Mouse (Mus musculus) liver, adult 2 months (tissue): ENCODE data around the gene U2af1l4.

ENCODE experiments used
- CTCF ChIP-seq: fragments of 200-500 bp; IDR thresholded peaks from 2 replicates; pipeline ENCODE4 v1.5.1; 2011; ENCODE audit warnings: low read depth, low read length, control low read depth
- POLR2A ChIP-seq: fragments of 200-500 bp; IDR thresholded peaks from 2 replicates; pipeline ENCODE4 v1.6.1; 2011; ENCODE audit warnings: low read length, control low read depth; ENCODE audit not compliant: insufficient read depth; ENCODE audit errors: extremely low read depth

DNA sequence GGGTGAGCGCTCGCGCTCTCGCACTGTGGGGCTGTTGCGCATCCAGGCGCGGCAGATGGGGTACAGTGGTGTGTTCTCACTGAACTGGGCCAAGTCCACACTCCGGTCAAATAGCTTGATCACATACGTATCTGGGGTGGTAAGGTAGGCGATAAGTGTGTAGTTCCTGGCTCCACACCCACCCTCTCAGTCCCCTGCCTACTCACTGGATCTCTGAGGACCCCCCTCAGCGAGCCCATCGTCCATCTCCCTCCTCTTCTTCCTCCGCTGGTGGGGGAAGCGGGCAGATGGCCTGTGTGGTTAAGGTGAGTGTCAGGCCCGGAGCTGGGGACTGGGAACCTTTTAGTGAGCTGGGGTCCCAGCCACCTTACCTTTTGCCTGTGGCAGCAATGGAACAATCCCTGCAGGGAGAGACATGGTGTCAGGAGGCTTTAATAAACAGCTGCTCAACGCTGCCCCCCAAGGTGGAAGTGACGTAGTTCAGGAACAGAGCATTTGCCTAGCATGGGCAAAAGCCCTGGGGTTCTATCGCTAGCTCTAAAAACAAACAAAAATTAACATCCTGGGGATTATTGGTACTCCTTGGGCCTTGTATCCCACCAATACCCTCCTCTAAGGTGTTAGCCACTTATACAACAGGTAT lies 6.1 kb upstream of the U2af1l4 start:
- TF ChIP-seq CTCF (peak; percentile 18; the same call in 1 of the 2 replicates), POLR2A (no peak)
